Mouse (Mus musculus) kidney, embryonic 16.5 days (tissue): ENCODE measurements around the gene Ap1b1. TPM values are rescaled to one million over a fixed set of nuclear protein-coding genes. Genes with fewer than 3 reads are reported as not detected.
A peak's percentile ranks its signal among the peaks of the same experiment; 100 is the strongest.

Experiments
- ATAC-seq: fragments of 200-750 bp; cut with Nextera tagmentation; 2 replicates; pipeline ENCODE4 v1.8.0; 2017; ENCODE audit warnings: moderate TSS enrichment; ENCODE audit not compliant: low FRiP score, low TSS enrichment
- H3K27ac ChIP-seq: fragments of 300-500 bp; sonication (generic); 2 replicates; pipeline ENCODE4 v1.5.1; 2014; ENCODE audit warnings: low read length
- H3K27me3 ChIP-seq: fragments of 300-500 bp; sonication (generic); 2 replicates; pipeline ENCODE4 v1.6.1; 2014; ENCODE audit warnings: low read length, control low read depth, mixed read lengths; ENCODE audit not compliant: insufficient read depth
- H3K36me3 ChIP-seq: fragments of 300-500 bp; sonication (generic); 2 replicates; pipeline ENCODE4 v1.6.1; 2014; ENCODE audit warnings: low read length, control low read depth, mixed read lengths; ENCODE audit not compliant: insufficient read depth
- H3K4me1 ChIP-seq: fragments of 300-500 bp; sonication (generic); 2 replicates; pipeline ENCODE4 v1.6.1; 2014; ENCODE audit warnings: low read length, control low read depth, mixed read lengths; ENCODE audit not compliant: insufficient read depth
- H3K4me2 ChIP-seq: fragments of 300-500 bp; sonication (generic); replicated peaks from 2 replicates; pipeline ENCODE4 v1.6.1; 2014; ENCODE audit warnings: low read depth, low read length
- H3K4me3 ChIP-seq: fragments of 300-500 bp; sonication (generic); 2 replicates; pipeline ENCODE4 v1.5.1; 2014; ENCODE audit warnings: mild to moderate bottlenecking, low read length
- H3K9ac ChIP-seq: fragments of 300-500 bp; sonication (generic); replicated peaks from 2 replicates; pipeline ENCODE4 v1.6.1; 2014; ENCODE audit warnings: low read length
- H3K9me3 ChIP-seq: fragments of 300-500 bp; sonication (generic); 2 replicates; pipeline ENCODE4 v1.6.1; 2016; ENCODE audit warnings: low read length, control low read depth
- WGBS: fragments of 180-500 bp; shearing (Covaris S2); extraction: QIAGEN DNeasy Blood & Tissue Kit; methylation state at CpG from one replicate; pipeline ENCODE4 v1.1.7; 2014; 5-methylcytosine and 5-hydroxymethylcytosine counted together
- polyA plus RNA-seq: library from polyadenylated mRNA; unstranded; fragments of >200 nt; fragmentation: Nextera tagmentation; extraction: Ambion mirVana; gene quantifications from 2 replicates; pipeline ENCODE4 v1.2.1, GENCODE M21; 2015

The Ap1b1 gene
- polyA plus RNA-seq, 1 experiment from 2014 or later = 76.9 TPM

DNA sequence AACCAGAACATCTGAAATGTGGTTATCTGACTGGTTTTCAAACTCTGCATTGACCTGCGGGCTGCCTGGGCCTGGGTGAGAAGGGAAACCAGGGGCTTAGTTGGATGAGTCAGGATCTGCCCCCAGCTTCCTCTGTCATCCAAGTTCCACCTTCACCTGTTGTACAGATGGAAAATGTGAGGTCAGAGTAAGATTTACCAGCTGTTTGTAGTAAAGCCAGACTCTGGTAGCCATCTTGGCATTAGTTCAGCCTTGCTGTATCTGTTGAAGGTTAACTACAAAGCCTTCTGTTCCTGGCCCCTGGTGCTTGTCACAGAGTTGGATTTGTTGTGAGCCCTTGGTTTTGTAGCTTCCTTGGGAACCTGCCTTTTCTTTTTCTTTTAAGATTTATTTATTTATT, 13.6 kb downstream of the Ap1b1 start:
- H3K9me3 ChIP-seq = no peaks in the 10 kb centered on the region
- peaks cover 10% of the 10 kb centered on the region for H3K36me3 ChIP-seq
- H3K4me3 ChIP-seq = no peak overlapping the region
- no peak overlapping the region for H3K4me2 ChIP-seq
- ATAC-seq = no peak
- WGBS = 89% methylated on average over 1 of the region's 1 CpGs
- no peaks in the 10 kb centered on the region for H3K27me3 ChIP-seq
- H3K27ac ChIP-seq = no peak overlapping the region
- peaks cover 16% of the 10 kb centered on the region for H3K4me1 ChIP-seq
- H3K9ac ChIP-seq = no peak overlapping the region

DNA sequence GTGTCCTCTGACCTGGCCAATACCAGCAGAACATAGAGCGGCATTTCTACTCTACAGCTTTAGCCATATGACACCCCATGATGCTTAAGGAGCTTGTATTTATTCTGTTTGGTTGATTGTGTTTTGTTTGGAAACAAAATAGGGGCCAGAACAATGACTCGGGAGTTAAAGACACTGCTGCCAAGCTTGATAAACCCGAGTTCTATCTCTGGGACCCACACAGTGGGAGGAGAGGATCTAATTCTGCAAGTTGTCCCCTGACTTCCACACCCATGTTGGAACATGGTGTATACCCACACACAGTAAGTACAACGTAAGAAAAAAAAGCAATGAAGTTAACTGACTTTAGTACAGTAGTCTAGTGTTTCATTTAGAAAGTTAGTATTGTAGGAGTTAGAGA, 16.2 kb downstream of the Ap1b1 start:
- WGBS = 85% methylated on average over 4 of the region's 4 CpGs
- H3K9ac ChIP-seq = no peak overlapping the region
- no peak overlapping the region for H3K4me3 ChIP-seq
- H3K4me1 ChIP-seq = peaks cover 13% of the 10 kb centered on the region
- no peak overlapping the region for H3K4me2 ChIP-seq
- H3K9me3 ChIP-seq = no peaks in the 10 kb centered on the region
- no peak for ATAC-seq
- no peak overlapping the region for H3K27ac ChIP-seq
- peaks cover 10% of the 10 kb centered on the region for H3K36me3 ChIP-seq
- no peaks in the 10 kb centered on the region for H3K27me3 ChIP-seq

DNA sequence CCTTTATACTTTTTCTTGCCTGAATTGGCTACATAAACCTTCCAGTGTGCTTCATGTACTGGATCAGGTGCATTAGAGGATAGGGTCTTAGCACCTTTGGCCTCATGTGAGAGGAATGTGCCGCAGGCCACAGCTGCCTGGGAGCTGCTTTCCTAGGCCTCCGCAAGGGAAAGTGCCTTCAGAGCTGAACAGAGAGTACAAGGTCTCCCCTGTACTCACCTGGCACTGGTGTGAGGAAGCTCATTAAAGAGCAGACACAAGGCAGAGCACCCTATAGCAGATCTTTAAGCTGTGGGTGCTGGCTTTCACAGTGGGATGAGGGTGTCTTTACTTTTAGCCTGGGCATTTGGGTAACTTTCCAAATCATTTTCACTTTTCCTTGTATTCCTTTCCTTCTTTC, 18.9 kb downstream of the Ap1b1 start:
- Histone ChIP-seq H3K27ac (no peak overlapping the region), H3K4me2 (no peak overlapping the region), H3K9me3 (no peaks in the 10 kb centered on the region), H3K4me3 (no peak overlapping the region), H3K9ac (no peak overlapping the region), H3K4me1 (no peaks in the 10 kb centered on the region), H3K36me3 (peaks cover 10% of the 10 kb centered on the region), H3K27me3 (no peaks in the 10 kb centered on the region)
- WGBS = 83% methylated on average over 2 of the region's 2 CpGs
- ATAC-seq = no peak

DNA sequence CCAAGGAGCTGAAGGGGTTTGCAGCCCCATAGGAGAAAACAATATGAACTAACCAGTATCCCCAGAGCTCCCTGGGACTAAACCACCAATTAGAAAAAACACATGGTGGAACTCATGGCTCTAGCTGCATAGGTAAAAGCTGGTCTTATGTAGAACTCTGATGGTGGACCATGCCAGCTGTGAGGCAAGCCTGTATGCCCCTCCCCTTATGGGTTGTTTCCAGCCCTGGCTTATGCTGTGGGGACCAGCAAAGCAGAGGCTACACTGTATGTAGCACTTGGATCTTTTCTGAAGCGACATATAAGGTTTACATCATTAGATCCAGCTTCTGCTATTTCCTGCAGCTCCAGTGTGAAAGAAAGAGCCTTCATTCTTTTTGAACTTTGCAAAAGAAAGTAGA, 20.6 kb downstream of the Ap1b1 start:
- peaks cover 10% of the 10 kb centered on the region for H3K36me3 ChIP-seq
- H3K4me2 ChIP-seq = no peak overlapping the region
- H3K27me3 ChIP-seq = no peaks in the 10 kb centered on the region
- WGBS = 85% methylated on average over 1 of the region's 1 CpGs
- no peak overlapping the region for H3K4me3 ChIP-seq
- no peak overlapping the region for H3K27ac ChIP-seq
- no peak for ATAC-seq
- no peaks in the 10 kb centered on the region for H3K9me3 ChIP-seq
- H3K9ac ChIP-seq = no peak overlapping the region
- no peaks in the 10 kb centered on the region for H3K4me1 ChIP-seq

DNA sequence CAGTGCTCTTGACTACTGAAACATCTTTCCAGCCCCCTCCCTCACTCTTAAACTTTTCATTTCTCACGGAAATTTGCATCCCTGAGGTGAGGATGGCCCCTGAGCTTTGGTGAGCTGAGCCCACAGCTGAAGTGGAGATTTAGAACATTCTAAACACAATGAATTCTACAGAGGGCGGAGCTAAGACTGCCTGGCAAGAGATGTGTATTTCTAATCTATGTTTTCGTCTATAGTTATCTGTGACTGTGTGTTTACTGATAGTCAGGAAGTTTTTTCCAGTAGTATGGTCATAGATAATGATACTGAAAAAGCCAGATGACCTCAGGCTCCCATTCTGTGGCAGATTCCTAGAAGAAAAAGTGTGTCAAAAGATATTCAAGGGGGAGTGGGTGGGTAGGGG, 22.2 kb downstream of the Ap1b1 start:
- no peak for ATAC-seq
- H3K4me3 ChIP-seq = no peak overlapping the region
- no peaks in the 10 kb centered on the region for H3K4me1 ChIP-seq
- 87% methylated on average over 3 of the region's 3 CpGs for whole genome bisulfite sequencing
- H3K4me2 ChIP-seq = no peak overlapping the region
- H3K27ac ChIP-seq = no peak overlapping the region
- no peak overlapping the region for H3K9ac ChIP-seq
- peaks cover 10% of the 10 kb centered on the region for H3K36me3 ChIP-seq
- no peaks in the 10 kb centered on the region for H3K27me3 ChIP-seq
- H3K9me3 ChIP-seq = no peaks in the 10 kb centered on the region

DNA sequence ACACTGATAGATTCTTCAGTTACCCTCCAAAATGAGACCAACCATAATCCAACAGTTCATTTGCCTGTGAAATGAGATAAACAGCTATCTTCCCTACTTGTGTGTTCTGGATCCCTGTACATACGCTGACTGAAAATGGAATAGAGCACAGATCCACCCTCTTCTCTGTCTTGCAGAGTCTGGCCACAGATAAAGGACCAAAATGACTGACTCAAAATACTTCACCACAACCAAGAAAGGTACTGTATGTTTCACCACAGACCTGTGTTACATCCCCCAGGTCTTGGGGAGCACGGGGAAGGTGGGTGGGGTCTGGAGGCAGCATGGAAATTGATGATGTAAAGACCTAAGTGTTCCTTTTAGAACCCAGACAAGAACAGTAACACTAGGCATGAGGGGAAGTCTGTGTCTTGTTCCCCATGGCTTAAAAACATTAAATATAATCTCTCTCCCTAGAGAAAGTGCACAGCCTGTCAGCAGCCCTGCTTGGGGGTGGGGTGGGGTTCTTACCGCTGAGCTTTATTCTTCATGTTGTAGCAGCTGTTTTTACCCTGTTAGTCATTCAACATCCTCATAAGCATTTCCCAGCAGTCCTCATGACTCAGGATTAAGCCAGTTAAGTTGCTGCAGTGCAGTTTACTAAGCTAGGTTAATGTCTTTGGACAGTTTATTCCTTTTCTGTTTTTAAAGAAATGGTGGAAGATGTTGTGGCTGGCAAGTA, 22.9 kb downstream of the Ap1b1 start:
- Histone ChIP-seq H3K36me3 (peaks cover 11% of the 10 kb centered on the region), H3K4me1 (no peaks in the 10 kb centered on the region), H3K9me3 (no peaks in the 10 kb centered on the region), H3K4me3 (no peak overlapping the region), H3K27ac (no peak overlapping the region), H3K9ac (no peak overlapping the region), H3K4me2 (no peak overlapping the region), H3K27me3 (no peaks in the 10 kb centered on the region)
- 81% methylated on average over 3 of the region's 3 CpGs for WGBS
- no peak for ATAC-seq

DNA sequence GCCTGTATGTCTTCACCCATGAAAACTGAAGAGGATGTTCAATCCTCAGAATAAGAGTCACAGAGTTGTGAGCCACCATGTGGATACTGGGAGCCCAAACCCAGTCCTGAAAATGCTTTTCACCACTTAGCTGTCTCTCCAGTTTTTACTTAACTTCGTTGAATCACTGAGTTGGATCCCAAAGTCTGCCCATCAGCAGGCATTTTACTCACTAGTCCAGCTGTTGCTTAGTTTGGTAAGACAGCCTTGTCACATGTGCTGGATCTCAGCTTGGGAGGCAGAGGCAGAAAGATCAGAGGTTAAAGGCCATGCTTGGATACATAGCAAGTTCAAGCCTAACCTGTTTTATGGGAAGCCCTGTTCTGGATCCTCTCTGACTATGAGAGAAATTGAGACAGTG, 23.6 kb downstream of the Ap1b1 start:
- peaks cover 16% of the 10 kb centered on the region for H3K36me3 ChIP-seq
- no peak overlapping the region for H3K9ac ChIP-seq
- no peaks in the 10 kb centered on the region for H3K4me1 ChIP-seq
- H3K27ac ChIP-seq = no peak overlapping the region
- WGBS = 100% methylated on average over 1 of the region's 1 CpGs
- no peak overlapping the region for H3K4me3 ChIP-seq
- H3K27me3 ChIP-seq = no peaks in the 10 kb centered on the region
- no peaks in the 10 kb centered on the region for H3K9me3 ChIP-seq
- ATAC-seq = no peak
- H3K4me2 ChIP-seq = no peak overlapping the region

DNA sequence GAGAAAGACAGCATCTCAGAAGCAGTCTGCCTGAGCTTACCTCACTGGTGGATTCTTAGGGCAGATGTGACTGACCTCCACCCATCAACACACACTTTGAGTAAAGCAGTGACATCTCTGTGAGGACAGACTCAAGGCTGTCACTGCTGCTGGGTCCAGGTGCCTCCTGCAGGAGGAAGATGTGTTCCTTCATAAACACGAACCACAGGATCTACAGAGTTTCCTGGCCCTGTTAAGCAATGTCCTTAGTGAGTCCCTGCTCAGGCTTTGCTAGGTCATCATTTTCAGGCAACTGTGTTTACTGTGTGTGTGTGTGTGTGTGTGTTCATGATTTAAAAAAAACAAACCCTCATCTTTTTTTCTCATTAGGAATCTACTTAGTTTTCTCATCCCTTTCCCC, 24.9 kb downstream of the Ap1b1 start:
- WGBS = 70% methylated on average over 1 of the region's 1 CpGs
- Histone ChIP-seq H3K36me3 (peaks cover 17% of the 10 kb centered on the region), H3K27me3 (no peaks in the 10 kb centered on the region), H3K4me2 (no peak overlapping the region), H3K4me1 (no peaks in the 10 kb centered on the region), H3K9me3 (no peaks in the 10 kb centered on the region), H3K27ac (no peak overlapping the region), H3K4me3 (no peak overlapping the region), H3K9ac (no peak overlapping the region)
- no peak for ATAC-seq

DNA sequence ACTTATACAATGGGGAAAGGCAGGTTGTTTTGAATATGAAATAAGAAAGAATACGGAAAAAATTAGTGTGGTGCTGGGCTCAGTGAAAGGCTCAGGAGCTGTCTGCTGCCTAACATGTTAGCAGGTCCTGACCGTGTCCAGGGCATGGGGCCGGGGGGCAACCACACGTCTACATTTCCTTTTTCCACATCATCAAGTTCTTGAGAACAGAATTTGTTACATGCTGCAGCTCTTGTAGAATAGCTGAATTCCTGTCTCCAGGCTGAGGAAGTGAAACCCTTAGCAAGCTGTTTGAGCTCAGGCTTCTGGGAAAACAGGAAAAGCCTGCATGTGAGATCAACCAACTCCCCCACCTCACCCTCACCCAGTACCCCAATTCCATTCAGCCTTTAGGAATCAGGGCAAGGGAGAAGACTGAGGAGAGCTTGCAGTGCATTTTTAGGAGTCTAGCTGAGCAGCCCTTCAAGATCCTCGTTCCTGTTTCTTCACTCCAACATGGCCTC, 25.6 kb downstream of the Ap1b1 start:
- Histone ChIP-seq H3K27ac (no peak overlapping the region; the same call in 1 of the 2 replicates), H3K4me3 (no peak overlapping the region), H3K4me2 (no peak overlapping the region), H3K9me3 (no peaks in the 10 kb centered on the region), H3K4me1 (no peaks in the 10 kb centered on the region), H3K36me3 (peaks cover 24% of the 10 kb centered on the region), H3K9ac (no peak overlapping the region), H3K27me3 (no peaks in the 10 kb centered on the region)
- no peak for ATAC-seq
- 59% methylated on average over 5 of the region's 5 CpGs for WGBS

DNA sequence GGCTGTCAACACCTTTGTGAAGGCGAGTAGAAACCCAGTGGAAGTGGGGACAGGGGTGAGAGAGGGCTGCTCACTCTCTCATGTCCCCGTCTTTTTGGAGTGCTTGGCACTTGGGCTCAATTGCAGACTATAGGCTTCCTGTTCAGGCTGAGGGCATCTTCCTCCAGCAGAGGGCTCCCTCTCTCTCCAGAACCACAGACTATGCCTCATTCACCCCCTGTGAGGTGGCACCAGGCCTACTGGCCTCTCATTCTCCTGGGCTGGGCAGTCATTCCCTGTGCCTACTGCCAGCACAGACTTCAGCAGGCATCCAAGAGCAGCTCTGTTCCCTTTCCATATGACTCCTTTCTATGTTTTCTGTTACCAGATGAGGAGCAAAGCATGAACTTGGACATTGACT, 29.1 kb downstream of the Ap1b1 start:
- no peak overlapping the region for H3K9ac ChIP-seq
- peaks cover 51% of the 10 kb centered on the region for H3K36me3 ChIP-seq
- WGBS = 47% methylated on average over 2 of the region's 2 CpGs
- H3K27me3 ChIP-seq = no peaks in the 10 kb centered on the region
- no peak overlapping the region for H3K4me2 ChIP-seq
- H3K4me1 ChIP-seq = no peaks in the 10 kb centered on the region
- no peak overlapping the region for H3K4me3 ChIP-seq
- peak; percentile 42; the same call in 1 of the 2 replicates for ATAC-seq
- H3K9me3 ChIP-seq = no peaks in the 10 kb centered on the region
- H3K27ac ChIP-seq = no peak overlapping the region
